Mouse (Mus musculus) heart, embryonic 11.5 days (tissue): ENCODE results near the gene Trim2. TPM values are rescaled to one million over a fixed set of nuclear protein-coding genes. Genes with fewer than 3 reads are reported as not detected.

Experiments
- ATAC-seq: fragments of 200-750 bp; cut with Nextera tagmentation; replicated peaks from 2 replicates; pipeline ENCODE4 v1.8.0; 2017; ENCODE audit warnings: moderate library complexity; ENCODE audit not compliant: insufficient number of reproducible peaks, low FRiP score, low TSS enrichment
- H3K27ac ChIP-seq: fragments of 300-500 bp; sonication (generic); 2 replicates; pipeline ENCODE4 v1.5.1; 2014; ENCODE audit warnings: mild to moderate bottlenecking, low read depth, low read length
- H3K27me3 ChIP-seq: fragments of 300-500 bp; sonication (generic); 2 replicates; pipeline ENCODE4 v1.6.1; 2014; ENCODE audit warnings: mild to moderate bottlenecking, low read length, mixed read lengths; ENCODE audit not compliant: control insufficient read depth, insufficient read depth
- H3K36me3 ChIP-seq: fragments of 300-500 bp; sonication (generic); 2 replicates; pipeline ENCODE4 v1.6.1; 2014; ENCODE audit warnings: mild to moderate bottlenecking, low read length, moderate library complexity, mixed read lengths; ENCODE audit not compliant: control insufficient read depth, insufficient read depth
- H3K4me1 ChIP-seq: fragments of 300-500 bp; sonication (generic); 2 replicates; pipeline ENCODE4 v1.6.1; 2014; ENCODE audit warnings: low read length; ENCODE audit not compliant: control insufficient read depth, insufficient read depth
- H3K4me2 ChIP-seq: fragments of 300-500 bp; sonication (generic); 2 replicates; pipeline ENCODE4 v1.6.1; 2014; ENCODE audit warnings: mild to moderate bottlenecking, moderate library complexity
- H3K4me3 ChIP-seq: fragments of 300-500 bp; sonication (generic); 2 replicates; pipeline ENCODE4 v1.5.1; 2014; ENCODE audit warnings: low read depth, low read length
- H3K9ac ChIP-seq: fragments of 300-500 bp; sonication (generic); 2 replicates; pipeline ENCODE4 v1.6.1; 2014; ENCODE audit warnings: mild to moderate bottlenecking, low read depth, low read length, moderate library complexity
- H3K9me3 ChIP-seq: fragments of 300-500 bp; sonication (generic); replicated peaks from 2 replicates; pipeline ENCODE4 v1.6.1; 2016; ENCODE audit warnings: low read length; ENCODE audit not compliant: control insufficient read depth
- WGBS: fragments of 180-500 bp; shearing (Covaris S2); extraction: QIAGEN DNeasy Blood & Tissue Kit; methylation state at CpG from one replicate; pipeline ENCODE4 v1.1.7; 2014; ENCODE audit not compliant: insufficient replicate concordance; 5-methylcytosine and 5-hydroxymethylcytosine counted together
- polyA plus RNA-seq: library from polyadenylated mRNA; unstranded; fragments of >200 nt; fragmentation: Nextera tagmentation; extraction: Ambion mirVana; gene quantifications from 2 replicates; pipeline ENCODE4 v1.2.1, GENCODE M21; 2014

The Trim2 gene
- polyA plus RNA-seq, 1 experiment from 2014 or later, result 8.9 TPM

GRCm38 (mm10) chr3:84253655-84254519 is 52.8 kb downstream of the Trim2 start:
- Histone ChIP-seq H3K9ac (no peak overlapping the region), H3K4me2 (no peak overlapping the region), H3K27me3 (peaks cover 7% of the 10 kb centered on the region), H3K4me3 (no peak overlapping the region), H3K27ac (no peak overlapping the region), H3K4me1 (peaks cover 5% of the 10 kb centered on the region; the same call in 1 of the 2 replicates), H3K9me3 (no peaks in the 10 kb centered on the region), H3K36me3 (no peaks in the 10 kb centered on the region)
- no peak for ATAC-seq
- 72% methylated on average over 9 of the region's 9 CpGs for whole genome bisulfite sequencing

GRCm38 (mm10) chr3:84252776-84253654 is 53.7 kb downstream of the Trim2 start:
- H3K4me3 ChIP-seq, result no peak overlapping the region
- 75% methylated on average over 11 of the region's 11 CpGs for WGBS
- no peak overlapping the region for H3K4me2 ChIP-seq
- ATAC-seq, result no peak
- H3K4me1 ChIP-seq, result no peaks in the 10 kb centered on the region
- no peaks in the 10 kb centered on the region for H3K36me3 ChIP-seq
- H3K9me3 ChIP-seq, result no peaks in the 10 kb centered on the region
- H3K27ac ChIP-seq, result no peak overlapping the region
- peaks cover 2% of the 10 kb centered on the region for H3K27me3 ChIP-seq
- no peak overlapping the region for H3K9ac ChIP-seq

- H3K36me3 ChIP-seq, result no peaks in the 10 kb centered on the region
- H3K27ac ChIP-seq, result no peak overlapping the region
- no peak for ATAC-seq
- no peak overlapping the region for H3K4me2 ChIP-seq
- no peaks in the 10 kb centered on the region for H3K9me3 ChIP-seq
- no peak overlapping the region for H3K4me3 ChIP-seq
- WGBS, result 83% methylated on average over 4 of the region's 4 CpGs
- H3K4me1 ChIP-seq, result no peaks in the 10 kb centered on the region
- H3K9ac ChIP-seq, result no peak overlapping the region
- H3K27me3 ChIP-seq, result no peaks in the 10 kb centered on the region; the same call in 1 of the 2 replicates
Observed at GRCm38 (mm10) chr3:84251721-84252120, 55.0 kb downstream of the Trim2 start.

- H3K4me2 ChIP-seq, result no peak overlapping the region
- no peaks in the 10 kb centered on the region for H3K36me3 ChIP-seq
- ATAC-seq, result no peak
- no peak overlapping the region for H3K9ac ChIP-seq
- no peak overlapping the region for H3K27ac ChIP-seq
- no peaks in the 10 kb centered on the region for H3K4me1 ChIP-seq
- WGBS, result 89% methylated on average over 7 of the region's 7 CpGs
- H3K27me3 ChIP-seq, result no peaks in the 10 kb centered on the region; the same call in 1 of the 2 replicates
- H3K4me3 ChIP-seq, result no peak overlapping the region
- no peaks in the 10 kb centered on the region for H3K9me3 ChIP-seq
Observed at GRCm38 (mm10) chr3:84250275-84250674, 56.4 kb downstream of the Trim2 start.

- Histone ChIP-seq H3K27me3 (no peaks in the 10 kb centered on the region), H3K4me1 (no peaks in the 10 kb centered on the region), H3K4me2 (no peak overlapping the region), H3K4me3 (no peak overlapping the region), H3K36me3 (no peaks in the 10 kb centered on the region), H3K9me3 (no peaks in the 10 kb centered on the region), H3K27ac (no peak overlapping the region), H3K9ac (no peak overlapping the region)
- ATAC-seq, result no peak
- 47% methylated on average over 8 of the region's 8 CpGs for WGBS
Observed at GRCm38 (mm10) chr3:84247789-84248188, 58.9 kb downstream of the Trim2 start.

GRCm38 (mm10) chr3:84246421-84246861 is 60.2 kb downstream of the Trim2 start:
- Histone ChIP-seq H3K27ac (no peak overlapping the region), H3K4me2 (no peak overlapping the region), H3K4me3 (no peak overlapping the region), H3K27me3 (no peaks in the 10 kb centered on the region), H3K36me3 (no peaks in the 10 kb centered on the region), H3K4me1 (no peaks in the 10 kb centered on the region), H3K9me3 (no peaks in the 10 kb centered on the region), H3K9ac (no peak overlapping the region)
- no peak for ATAC-seq
- WGBS, result 74% methylated on average over 7 of the region's 7 CpGs

- Histone ChIP-seq H3K4me1 (no peaks in the 10 kb centered on the region), H3K9me3 (no peaks in the 10 kb centered on the region), H3K27ac (no peak overlapping the region), H3K4me3 (no peak overlapping the region), H3K9ac (no peak overlapping the region), H3K36me3 (no peaks in the 10 kb centered on the region), H3K27me3 (no peaks in the 10 kb centered on the region), H3K4me2 (no peak overlapping the region)
- ATAC-seq, result no peak
- WGBS, result 71% methylated on average over 3 of the region's 3 CpGs
Observed at GRCm38 (mm10) chr3:84243116-84243515, 63.6 kb downstream of the Trim2 start.

GRCm38 (mm10) chr3:84242497-84242896 is 64.2 kb downstream of the Trim2 start:
- WGBS, result 84% methylated on average over 4 of the region's 4 CpGs
- H3K9ac ChIP-seq, result no peak overlapping the region
- H3K9me3 ChIP-seq, result no peaks in the 10 kb centered on the region
- no peak overlapping the region for H3K4me3 ChIP-seq
- no peaks in the 10 kb centered on the region for H3K27me3 ChIP-seq
- no peak overlapping the region for H3K27ac ChIP-seq
- H3K4me2 ChIP-seq, result no peak overlapping the region
- H3K36me3 ChIP-seq, result no peaks in the 10 kb centered on the region
- H3K4me1 ChIP-seq, result no peaks in the 10 kb centered on the region
- ATAC-seq, result no peak
